Mouse (Mus musculus): ENCODE data around the gene Rhot2.
A peak's percentile ranks its signal among the peaks of the same experiment; 100 is the strongest.
"Not testable (repeated sequence)": the region's sequence is repeated elsewhere in the genome, so short reads cannot be mapped to it uniquely, and the experiment has no call there.

Gene Rhot2

DNA sequence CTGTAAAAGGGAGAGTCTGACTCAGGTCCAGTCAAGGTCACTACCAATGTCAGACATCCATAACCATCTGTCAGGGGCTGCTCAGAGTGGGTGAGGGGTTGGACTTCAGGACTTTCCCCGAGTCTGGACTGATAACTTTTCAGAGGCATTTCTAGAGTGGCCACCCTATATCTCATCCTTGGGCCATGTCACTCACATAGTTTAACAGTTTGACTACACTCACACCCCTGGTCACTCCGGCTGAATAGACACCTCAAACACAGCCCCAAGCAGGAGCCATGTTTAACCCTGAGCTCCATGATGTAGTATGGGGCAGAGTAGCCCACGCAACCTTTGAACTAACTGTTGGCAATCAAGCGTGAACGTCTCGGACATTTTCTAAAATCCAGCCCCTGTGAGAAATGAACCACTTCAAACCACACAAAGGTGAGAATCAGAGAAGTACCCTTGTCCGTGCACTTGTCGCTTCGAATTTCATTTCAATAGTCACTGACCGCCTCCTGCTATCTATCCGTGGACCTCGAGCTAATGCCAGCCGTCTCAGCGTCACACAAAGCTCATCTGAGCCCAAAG lies 29.6 kb upstream of the Rhot2 start:
- peak; percentile 49 for DNase-seq

DNA sequence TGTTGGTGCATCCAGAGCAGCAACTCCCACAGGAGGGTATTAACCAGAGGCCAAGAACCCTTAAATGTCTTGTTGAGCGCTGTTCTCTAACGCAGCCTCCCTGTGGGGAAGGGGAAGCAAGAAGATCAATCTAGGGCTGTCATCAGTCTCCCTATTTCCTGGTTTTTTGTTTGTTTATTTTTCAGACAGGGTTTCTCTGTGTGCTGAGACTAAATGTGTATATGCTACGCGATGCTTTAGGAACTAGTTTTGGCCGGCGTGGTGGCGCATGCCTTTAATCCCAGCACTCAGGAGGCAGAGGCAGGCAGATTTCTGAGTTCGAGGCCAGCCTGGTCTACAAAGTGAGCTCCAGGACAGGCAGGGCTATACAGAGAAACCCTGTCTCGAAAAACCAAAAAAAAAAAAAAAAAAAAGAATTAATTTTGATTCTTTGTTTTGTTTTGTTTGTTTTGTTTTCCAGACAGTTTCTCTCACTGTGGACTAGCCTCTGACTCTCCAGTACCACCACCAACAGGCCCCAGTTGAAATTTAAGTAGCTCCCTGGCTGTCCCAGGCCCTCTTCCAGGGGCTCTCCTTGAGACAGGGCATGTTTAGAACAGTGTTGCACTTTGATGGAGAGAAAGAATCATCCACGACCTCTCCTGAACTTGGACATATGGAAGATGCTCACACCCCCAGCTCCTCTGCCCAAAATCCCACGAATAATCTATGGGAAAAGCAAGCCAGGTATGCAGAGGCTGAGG lies 28.9 kb upstream of the Rhot2 start:
- DNase-seq, result peak; percentile 24

DNA sequence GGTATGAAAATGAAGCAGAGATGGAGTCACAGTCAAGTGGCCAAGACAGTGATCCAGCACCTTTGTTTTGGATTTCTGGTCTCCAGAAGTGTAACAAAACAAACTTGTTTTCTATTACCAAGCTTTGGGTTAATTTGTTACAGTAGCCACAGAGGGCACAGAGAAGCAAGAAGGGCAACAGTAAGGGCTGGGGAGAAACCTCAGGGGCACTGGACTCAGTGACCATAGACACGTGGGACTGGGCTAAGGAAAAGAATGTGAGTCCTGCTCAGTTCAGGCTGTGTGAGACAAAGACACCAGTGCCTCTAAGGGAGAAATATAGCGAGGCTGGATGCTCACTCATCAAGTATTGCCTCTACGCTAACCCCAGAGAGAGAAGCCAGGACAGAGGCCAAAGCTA lies 28.0 kb upstream of the Rhot2 start:
- DNase-seq, result no peak

DNA sequence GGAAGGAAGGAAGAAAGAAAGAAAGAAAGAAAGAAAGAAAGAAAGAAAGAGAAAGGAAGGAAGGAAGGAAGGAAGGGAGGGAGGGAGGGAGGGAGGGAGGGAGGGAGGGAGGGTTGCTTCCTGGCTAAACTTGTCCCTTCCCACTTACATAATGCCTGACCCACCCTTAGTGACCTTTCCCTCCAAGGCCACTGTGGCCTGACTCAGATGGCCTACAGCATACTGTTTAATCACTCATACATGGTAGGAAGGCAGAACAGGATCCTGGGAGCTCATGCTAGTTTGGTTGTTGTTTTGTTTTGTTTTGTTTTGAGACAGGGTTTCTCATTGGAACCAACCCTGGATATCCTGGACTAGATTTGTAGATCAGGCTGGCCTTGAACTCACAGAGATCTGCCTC lies 26.9 kb upstream of the Rhot2 start:
- not testable (repeated sequence) for DNase-seq

DNA sequence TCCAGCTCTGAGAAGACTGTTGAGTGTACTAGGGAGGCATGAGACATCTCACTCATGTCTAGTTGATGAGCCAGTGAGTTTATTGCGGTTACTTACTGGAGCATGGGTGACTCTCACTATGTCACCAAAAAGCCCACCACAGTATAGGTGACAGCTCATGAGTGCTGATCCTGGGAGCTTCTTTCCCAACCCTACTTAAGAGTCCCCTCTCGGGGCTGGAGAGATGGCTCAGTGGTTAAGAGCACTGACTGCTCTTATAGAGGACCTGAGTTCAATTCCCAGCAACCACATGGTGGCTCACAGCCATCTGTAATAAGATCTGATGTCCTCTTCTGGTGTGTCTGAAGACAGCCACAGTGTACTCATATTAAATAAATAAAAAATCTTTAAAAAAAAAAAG lies 25.3 kb upstream of the Rhot2 start:
- no peak for DNase-seq

DNA sequence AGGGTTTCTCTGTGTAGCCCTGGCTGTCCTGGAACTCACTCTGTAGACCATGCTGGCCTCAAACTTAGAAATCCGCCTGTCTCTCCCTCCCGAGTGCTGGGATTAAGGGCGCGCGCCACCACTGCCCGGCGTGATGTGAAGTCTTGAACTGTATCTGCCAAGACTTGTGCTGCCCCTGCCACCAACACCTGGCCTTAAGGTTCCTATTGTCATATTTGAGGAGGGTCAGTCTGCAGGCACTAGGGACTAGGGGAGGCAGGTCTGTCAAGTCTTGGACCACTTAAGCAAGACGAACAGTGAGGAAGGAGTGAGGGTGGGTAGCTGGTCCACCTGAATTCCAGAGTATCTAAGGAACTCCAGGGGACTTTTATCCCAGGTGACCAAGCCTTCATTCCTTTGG lies 24.8 kb upstream of the Rhot2 start:
- DNase-seq, result no peak

DNA sequence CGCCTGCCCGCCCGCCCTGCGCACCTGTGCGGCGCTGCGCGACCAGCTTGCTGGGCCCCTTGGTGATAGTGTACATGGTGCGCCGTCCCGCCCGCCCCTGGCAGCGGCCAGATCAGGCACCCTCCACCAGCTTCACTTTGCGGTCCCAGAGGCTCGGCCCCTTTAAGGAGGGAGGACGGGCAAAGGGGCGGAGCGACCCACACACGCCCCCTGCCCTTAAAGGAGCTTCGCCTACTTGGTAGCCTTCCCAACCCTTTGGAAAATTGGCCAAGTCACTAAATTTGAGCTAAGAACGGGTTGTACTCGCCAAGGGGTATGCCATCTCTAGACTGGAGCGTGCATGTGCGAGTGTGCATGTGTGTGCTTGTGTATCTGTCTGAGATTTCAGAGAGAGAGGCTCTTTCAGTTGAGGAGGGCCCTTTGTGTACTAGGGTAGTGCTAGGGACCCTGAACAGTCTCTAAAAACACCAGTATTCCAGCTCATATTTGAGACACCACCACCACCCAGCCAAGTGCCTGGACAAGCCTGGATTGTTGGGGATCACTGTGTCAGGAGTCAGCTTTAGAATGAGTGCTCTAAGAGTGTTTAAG lies 24.0 kb upstream of the Rhot2 start, which contains the start of gene Mcrip2:
Gene Mcrip2 (minus strand): TSS at position 164 of the 591 bp plus-strand sequence.
- DNase-seq, result peak; percentile 84

DNA sequence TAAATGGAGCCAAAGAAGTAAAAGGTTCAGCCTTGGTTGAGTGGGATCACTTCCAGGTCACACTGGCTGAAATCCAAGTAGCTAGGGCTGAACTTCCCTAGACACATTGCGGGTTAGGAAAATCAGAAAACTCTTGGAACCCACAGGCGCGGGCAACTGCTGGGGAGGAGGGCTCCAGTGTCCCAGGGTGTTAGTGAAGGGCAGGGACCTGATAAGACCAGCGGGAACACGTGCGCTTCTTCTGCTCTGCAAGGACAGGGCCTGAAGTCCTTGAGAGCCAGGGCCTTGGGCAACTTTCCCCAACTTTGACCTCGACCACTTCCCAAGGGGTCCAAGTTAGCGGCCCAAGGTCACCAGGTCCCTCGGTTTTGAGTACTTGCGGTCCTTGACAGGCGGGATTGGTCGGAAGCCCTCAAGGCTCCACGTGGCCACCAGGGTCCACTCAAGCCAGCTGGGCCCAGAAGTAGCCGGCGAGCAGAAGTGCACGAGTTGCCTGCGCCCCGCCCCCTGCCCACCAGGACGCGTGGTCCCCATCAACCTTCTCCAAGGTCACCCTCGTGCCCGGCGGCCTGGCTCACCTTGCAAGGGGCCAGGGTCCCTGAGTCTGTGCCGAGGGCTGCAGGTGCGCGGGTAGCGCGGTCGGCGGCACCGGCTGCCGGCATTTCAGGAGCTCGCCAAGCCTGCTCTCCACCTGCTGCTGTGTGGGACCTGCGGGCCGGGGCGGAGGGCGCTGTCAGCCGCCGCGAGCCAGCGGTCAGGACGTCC lies 23.4 kb upstream of the Rhot2 start:
- peak; percentile 74 for DNase-seq

DNA sequence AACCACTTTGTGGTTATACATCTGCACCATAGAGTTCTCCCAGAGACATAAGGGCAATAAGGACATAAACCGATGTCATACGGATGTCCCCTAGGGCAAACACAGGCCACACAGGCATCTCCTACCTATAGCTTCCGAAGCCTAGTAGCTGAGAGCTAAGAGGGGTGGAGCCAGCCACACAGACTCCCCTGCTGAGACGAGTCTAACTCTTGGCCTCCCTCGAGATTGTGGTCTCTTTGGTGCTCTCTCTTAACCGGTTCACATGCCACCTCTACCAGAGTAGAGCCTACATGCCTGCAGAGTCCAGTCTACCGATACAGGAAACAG lies 22.8 kb upstream of the Rhot2 start:
- DNase-seq, result peak; percentile 62

DNA sequence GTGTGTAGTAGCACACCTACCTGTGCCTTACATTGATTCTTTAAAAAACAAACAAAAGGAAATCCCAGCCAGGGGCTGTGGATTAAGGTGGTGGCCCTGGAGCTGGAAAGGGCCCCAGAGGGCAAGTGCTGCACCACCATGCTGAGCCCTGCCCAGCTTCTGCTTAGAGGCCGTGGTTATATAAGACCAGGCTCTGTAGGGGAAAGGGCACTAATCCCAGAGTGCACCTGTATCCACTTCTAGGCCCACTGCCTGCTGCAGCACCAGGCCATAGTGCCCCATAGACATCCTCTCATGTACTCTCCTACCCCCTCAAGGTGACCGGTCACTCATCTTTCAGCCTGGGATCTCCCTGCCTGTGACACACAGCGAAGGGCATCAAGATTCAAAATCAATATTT lies 21.5 kb upstream of the Rhot2 start:
- no peak for DNase-seq

DNA sequence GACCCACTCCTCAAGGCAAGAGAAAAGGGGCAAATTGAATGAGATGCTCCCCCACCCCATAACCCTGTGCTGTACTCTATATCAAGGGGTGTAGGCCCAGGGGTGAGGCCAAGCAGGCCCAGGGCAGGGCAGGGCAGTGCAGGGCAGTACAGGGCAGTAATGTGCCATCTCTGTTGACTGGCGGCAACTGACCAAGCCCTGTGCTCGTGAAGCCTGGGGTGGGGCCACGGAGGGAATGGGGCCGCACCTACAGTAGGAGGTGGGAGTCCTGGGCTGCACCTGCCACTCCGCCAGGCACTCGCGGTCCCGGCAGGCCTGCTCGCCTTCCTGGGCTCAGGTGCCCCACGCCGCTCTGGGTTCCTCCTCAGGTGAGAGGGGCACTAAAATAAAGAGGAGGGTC lies 20.6 kb upstream of the Rhot2 start:
- no peak for DNase-seq

DNA sequence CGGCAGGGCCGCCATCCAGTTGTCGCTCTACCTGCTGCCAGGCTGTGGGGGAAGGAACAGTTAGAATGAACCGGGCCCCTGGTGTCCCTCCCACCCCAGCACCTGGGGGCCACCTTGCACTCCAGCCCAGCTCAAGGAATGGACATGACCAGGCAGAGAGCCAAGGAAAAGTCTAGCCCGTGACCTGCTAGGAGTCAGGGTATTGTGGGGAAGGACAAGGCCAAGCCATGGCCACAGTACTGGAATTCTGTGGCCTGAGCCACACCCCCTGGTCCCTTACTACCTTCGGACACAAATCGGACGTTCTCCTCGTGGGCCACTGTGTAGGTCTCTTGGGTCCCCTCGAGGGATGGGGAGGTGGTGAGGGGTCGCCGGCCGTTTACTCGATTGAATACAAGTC lies 19.7 kb upstream of the Rhot2 start:
- no peak for DNase-seq

DNA sequence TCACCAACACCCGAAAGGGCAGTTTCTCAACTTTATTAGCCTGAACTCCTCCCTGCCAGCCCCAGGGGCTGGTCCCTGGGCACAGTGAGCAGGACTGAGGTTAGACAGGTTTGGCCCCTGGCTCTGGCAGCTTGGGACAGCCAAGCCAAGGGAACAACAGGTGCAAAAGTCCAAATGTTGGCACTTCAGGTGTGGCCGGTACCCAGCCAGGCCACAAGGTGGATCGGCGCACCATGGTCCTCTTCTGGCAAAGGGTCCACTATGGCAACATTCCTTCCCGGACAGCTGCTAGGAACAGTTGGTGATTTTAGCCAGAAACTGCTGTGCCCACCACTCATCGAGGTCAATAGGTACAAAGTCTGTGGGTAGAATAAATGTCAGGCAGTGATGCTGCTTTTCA lies 19.0 kb upstream of the Rhot2 start:
- no peak for DNase-seq

DNA sequence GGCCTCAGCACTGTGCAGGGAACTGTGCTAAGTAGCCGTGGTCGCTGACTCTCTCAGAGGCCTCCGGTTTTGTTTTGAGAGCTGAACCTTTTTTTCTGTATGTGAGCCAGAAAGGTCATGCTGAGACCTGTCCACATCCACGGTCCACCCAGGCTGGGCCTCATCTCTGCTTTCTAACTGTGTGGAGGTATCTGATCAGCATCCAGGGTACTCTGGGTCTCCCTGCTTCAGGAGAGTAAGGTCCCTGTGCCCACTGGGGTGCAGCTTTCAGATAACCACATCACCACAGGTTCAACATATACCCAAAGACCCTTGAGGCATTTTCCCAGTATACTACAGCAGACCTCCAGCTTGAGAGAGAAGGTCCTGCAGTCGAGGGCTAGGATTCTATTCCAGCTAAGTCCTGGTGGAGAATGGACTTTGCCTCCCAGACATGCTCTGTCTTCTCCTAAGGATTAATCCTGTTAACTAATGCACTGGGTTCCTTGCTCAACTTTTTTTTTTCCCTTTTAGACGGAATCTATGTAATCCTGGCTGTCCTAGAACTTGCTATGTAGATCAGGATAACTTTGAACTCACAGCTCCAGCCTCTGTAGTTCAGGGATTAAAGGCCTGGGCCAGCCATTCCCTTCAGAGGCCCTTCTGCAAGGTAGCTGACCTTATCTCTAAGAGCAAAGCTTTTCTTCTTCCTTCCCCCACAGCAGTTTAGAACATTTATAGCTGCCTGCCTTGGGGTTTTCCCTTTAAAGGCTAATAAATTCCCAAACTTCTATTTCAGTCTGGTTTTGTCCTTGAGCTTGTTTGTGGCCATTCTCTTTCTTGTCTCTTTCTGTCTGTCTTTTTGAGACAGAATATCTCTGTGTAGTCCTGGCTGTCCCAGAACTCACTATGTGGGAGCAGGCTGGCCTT lies 17.3 kb upstream of the Rhot2 start:
- no peak for DNase-seq

DNA sequence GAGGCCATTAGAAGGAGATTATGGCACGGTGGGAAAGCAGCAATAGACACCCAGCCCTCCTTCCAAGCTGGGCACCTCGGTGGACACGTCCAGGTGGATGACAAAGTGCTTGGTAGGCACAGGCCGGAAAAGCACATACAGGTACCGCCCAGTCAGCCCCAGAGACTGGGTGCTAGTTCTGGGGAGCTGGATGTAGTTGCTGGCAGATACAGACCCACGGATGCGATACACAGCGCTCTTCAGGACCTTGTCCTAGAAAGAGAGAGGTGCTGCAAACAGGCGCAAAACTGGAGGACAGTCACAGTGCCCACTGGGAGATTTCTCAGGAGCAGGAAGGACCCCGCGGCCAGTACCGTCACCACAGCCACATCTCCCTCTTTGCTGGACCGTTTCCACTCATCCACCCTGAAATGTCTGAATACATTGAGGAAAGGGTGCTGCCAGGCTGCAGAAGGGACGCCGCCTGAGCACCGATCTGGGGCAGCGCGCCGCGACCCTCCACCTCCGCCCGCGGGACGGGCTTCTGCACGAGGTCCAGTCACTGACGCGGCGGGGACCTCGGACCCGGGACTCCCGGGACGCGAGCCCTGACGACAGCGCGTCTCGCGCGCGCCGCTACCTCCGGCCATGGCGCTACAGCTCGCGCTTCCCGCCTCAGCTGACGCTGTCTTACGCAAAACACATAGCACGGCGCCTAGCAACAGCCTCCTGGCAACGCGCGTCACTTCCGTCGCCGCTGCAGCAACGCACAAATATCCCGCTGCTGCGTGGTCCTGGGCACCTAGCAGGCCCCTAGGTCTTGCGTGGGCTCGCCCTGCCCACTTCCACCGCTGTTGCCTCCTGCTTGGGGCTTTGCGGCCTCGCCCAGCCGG lies 16.4 kb upstream of the Rhot2 start, which contains the start of gene Wdr90:
Gene Wdr90 (minus strand): TSS at position 670 of the 872 bp plus-strand sequence.
- peak; percentile 91 for DNase-seq

DNA sequence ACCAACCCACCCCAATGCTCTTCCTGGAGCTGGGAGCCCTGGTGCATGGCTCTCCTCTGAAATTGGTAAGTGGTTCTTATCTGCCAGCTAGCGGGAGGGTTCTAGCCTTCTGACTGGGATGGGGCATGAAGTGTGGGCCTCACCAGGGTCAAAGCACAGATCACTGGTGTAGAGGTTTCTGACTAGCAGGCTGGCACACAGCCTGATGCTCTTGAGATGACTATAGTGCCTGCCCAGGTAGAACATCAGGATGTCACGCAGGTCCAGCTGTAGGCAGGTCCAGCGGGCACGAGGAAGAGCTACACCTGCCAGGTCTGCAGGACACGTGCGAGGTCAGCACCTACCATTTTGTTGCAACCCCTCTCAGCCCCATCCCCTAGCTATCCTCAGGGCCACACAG lies 15.6 kb upstream of the Rhot2 start:
- DNase-seq, result peak; percentile 61

DNA sequence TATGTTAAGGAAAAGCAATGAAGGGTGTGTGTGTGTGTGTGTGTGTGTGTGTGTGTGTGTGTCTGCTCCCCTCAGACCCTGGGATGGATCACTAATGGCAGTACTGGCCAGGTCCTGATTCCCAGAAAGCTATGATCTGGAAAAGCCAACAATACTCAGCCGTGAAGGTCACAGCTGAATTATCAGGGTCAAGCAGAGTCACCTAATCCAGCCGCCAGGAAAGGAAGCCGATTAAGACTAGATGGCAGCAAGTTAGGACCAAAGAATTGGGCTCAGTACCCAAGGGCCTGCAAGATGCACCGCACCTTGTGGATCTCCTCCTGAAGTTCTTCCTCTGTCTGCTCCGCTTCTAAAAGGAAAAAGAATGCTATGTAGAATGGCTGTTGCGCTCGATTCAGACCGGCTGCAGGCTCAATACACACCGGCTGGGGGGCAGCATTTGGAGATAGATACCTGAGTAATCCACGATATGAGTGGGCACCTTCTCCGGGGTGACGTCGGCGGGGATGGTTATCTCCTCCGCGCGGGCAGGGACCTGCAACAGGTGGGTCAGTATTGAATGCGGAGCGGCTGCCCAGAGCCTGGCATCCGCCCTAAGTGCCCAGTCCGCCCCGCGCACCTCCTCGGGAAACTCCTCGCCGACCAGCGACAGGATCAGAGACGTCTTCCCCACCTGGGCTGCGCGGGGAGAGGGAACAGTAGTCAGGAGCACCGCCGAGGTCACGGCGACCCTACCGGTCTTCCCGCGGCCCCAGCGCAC lies 835 bp downstream of the Rhot2 start:
- peak; percentile 63 for DNase-seq

DNA sequence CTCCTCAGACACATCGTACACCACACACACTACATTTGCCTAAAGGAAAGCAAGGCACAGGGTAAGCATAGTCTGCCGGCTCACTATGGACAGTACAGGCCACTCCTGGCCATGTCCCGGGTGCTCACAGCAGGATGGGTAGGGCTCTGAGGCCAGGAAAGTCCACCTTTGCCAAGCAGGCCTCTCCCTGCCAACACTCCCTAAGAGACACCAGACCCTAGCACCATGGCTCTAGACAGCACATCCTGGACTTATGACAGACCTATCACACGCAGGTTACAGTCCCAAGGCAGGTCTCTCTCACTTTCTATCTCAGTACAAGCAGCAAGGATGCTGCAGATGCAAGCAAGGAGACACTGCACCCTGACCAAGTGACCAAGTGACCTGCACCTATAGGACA lies 1.5 kb downstream of the Rhot2 start:
- DNase-seq, result peak; percentile 53

DNA sequence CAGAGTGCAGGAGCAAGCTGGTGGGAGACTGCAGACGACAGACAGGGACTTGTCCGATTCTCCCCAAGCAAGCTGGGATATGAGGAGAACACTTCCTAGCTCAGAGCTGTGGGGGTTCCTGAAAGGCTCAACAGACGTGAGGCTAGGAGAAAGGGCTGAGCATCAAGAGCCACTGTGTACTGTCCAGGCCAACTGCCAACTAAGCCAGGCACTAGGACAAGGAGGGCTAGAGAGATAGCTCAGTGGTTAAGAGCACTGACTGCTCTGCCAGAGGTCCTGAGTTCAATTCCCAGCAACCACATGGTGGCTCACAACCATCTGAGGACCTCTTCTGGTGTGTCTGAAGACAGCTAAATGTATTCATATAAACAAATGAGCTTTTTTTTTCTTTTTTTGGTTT lies 2.1 kb downstream of the Rhot2 start:
- peak; percentile 41 for DNase-seq

DNA sequence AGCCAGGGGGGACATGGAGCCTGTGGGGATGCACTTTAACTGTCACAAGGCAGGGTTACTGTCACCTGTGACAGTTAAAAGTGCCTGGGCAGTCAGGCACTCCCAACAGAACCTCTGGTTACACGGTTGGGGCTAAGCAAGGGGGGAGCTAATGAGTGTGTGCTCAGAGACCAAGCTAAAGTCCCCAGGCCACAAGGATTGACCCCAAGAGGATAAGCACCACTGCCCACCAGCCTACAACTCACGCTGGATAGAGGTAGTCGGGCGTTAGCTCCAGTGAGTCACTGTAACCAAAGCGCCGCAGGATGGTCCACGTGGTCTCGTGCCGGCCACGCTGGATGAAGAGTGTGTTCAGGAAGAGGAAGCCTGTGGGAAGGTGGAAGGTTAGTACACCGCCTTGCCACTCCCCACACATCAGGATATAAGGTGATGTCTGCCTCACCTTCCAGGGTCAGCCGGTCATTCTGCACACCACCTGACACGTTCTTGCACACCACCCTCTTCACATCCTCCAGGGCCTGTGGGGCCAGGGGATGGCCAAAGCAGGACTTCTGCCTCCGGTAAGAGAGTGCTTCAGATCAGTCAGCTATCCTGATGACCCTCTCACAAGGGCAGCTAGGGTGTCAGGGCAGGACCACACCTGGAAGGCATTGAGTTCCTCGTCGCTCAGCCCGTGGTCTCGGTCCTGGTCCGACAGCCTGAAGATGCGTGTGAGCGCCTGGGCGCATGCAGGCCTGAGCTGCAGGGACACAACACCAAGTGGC lies 3.4 kb downstream of the Rhot2 start, which contains the start of gene Gm20683:
Gene Gm20683 (minus strand): TSS at position 647 of the 764 bp plus-strand sequence.
- peak; percentile 32 for DNase-seq

Measured in cerebellum, adult 11-12 months (tissue).